Mouse (Mus musculus) liver, postnatal 0 days (tissue): Measurements from ENCODE around the gene Hoxb5. TPM values are rescaled to one million over a fixed set of nuclear protein-coding genes. Genes with fewer than 3 reads are reported as not detected.

Source experiments
- ATAC-seq: fragments of 200-750 bp; cut with Nextera tagmentation; 2 replicates; pipeline ENCODE4 v1.8.0; 2017; ENCODE audit warnings: mild to moderate bottlenecking, moderate library complexity
- DNase-seq: peaks from one replicate; pipeline ENCODE4 v3.0.0-alpha.2; 2016
- H3K27ac ChIP-seq: fragments of 300-500 bp; sonication (generic); 2 replicates; pipeline ENCODE4 v1.5.1; 2014; ENCODE audit warnings: antibody characterized with exemption, moderate library complexity, mild to moderate bottlenecking, low read depth
- H3K27me3 ChIP-seq: fragments of 300-500 bp; sonication (generic); 2 replicates; pipeline ENCODE4 v1.6.1; 2014; ENCODE audit warnings: low read length, control low read depth, mixed read lengths; ENCODE audit not compliant: insufficient read depth
- H3K36me3 ChIP-seq: fragments of 300-500 bp; sonication (generic); replicated peaks from 2 replicates; pipeline ENCODE4 v1.6.1; 2014; ENCODE audit warnings: mild to moderate bottlenecking, control low read depth, low read length, moderate library complexity, mixed read lengths; ENCODE audit not compliant: insufficient read depth
- H3K4me1 ChIP-seq: fragments of 300-500 bp; sonication (generic); 2 replicates; pipeline ENCODE4 v1.6.1; 2014; ENCODE audit warnings: antibody characterized with exemption, mild to moderate bottlenecking, control low read depth; ENCODE audit not compliant: insufficient read depth
- H3K4me2 ChIP-seq: fragments of 300-500 bp; sonication (generic); 2 replicates; pipeline ENCODE4 v1.6.1; 2014; ENCODE audit warnings: low read depth, mild to moderate bottlenecking, low read length, moderate library complexity, mixed read lengths
- H3K4me3 ChIP-seq: fragments of 300-500 bp; sonication (generic); 2 replicates; pipeline ENCODE4 v1.5.1; 2014; ENCODE audit warnings: low read depth, low read length
- H3K9ac ChIP-seq: fragments of 300-500 bp; sonication (generic); replicated peaks from 2 replicates; pipeline ENCODE4 v1.6.1; 2014; ENCODE audit warnings: mild to moderate bottlenecking, moderate library complexity
- H3K9me3 ChIP-seq: fragments of 300-500 bp; sonication (generic); 2 replicates; pipeline ENCODE4 v1.6.1; 2016; ENCODE audit warnings: mild to moderate bottlenecking, control low read depth, low read length, mixed read lengths
- CTCF ChIP-seq: sonication (generic); IDR thresholded peaks from 2 replicates; pipeline ENCODE4 v1.5.1; 2016; ENCODE audit warnings: antibody characterized with exemption, low read depth
- EP300 ChIP-seq: IDR thresholded peaks from 2 replicates; pipeline ENCODE4 v1.6.1; 2016; ENCODE audit warnings: antibody characterized with exemption, low read depth, mild to moderate bottlenecking
- WGBS: fragments of 180-500 bp; shearing (Covaris S2); extraction: QIAGEN DNeasy Blood & Tissue Kit; methylation state at CpG from one replicate; pipeline ENCODE4 v1.1.7; 2014; ENCODE audit not compliant: insufficient replicate concordance; 5-methylcytosine and 5-hydroxymethylcytosine counted together
- polyA plus RNA-seq: library from polyadenylated mRNA; unstranded; fragments of >200 nt; fragmentation: Nextera tagmentation; extraction: Ambion mirVana; gene quantifications from 2 replicates; pipeline ENCODE4 v1.2.1, GENCODE M21; 2015

Gene Hoxb5
- polyA plus RNA-seq, 1 experiment from 2014 or later, result 0.75 TPM

DNA sequence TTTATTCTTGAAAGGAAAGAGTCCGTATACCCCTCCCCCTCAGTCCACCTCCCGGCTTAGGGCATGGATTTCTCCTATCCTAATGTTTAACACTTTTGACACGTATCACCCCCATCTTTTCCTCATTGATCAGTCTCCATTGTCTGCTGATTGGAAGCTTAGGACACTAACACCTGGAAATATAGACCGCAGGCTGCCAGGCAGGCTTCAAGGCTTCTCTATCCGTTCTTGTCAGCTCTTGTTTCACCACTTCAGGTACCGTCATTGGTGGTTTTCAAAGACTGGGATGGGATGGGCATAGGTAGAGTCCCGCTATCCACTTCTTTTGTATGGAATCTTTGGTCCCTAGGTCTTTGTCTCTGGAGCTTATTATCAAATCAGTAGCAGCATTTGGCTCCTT, 24.0 kb downstream of the Hoxb5 start:
- peaks cover 69% of the 10 kb centered on the region for H3K27me3 ChIP-seq
- no peak overlapping the region for H3K27ac ChIP-seq
- no peak overlapping the region for H3K9ac ChIP-seq
- no peak for DNase-seq
- TF ChIP-seq CTCF, result no peak
- no peak for TF ChIP-seq EP300
- H3K36me3 ChIP-seq, result no peaks in the 10 kb centered on the region
- no peak for ATAC-seq
- H3K4me1 ChIP-seq, result no peaks in the 10 kb centered on the region
- H3K4me2 ChIP-seq, result no peak overlapping the region
- H3K9me3 ChIP-seq, result no peaks in the 10 kb centered on the region
- 60% methylated on average over 7 of the region's 7 CpGs for WGBS
- H3K4me3 ChIP-seq, result no peak overlapping the region

DNA sequence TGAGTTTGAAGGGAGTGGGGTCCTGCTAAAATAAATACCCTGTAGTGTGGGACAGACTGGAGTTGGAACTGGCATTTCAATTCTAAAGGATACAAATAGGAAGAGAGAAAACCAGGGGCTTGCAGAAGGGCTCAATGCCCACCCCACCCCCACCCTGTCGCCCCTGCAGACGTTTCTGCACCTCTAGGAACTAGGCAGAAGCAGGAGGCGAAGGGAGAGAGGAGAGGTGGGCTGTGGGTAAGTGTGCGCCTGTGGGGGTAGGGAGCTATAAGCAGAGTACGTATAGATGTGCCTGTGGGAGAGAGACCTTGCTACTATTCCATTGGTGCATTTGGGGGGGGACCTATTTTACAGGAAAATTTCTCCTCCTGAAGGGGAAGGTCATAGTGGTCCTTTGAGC, 24.6 kb downstream of the Hoxb5 start:
- peaks cover 75% of the 10 kb centered on the region for H3K27me3 ChIP-seq
- no peak overlapping the region for H3K9ac ChIP-seq
- TF ChIP-seq CTCF (no peak), EP300 (no peak)
- no peaks in the 10 kb centered on the region for H3K36me3 ChIP-seq
- H3K4me3 ChIP-seq, result no peak overlapping the region
- DNase-seq, result no peak
- no peak overlapping the region for H3K27ac ChIP-seq
- 35% methylated on average over 5 of the region's 5 CpGs for WGBS
- H3K4me2 ChIP-seq, result no peak overlapping the region
- H3K4me1 ChIP-seq, result 0 out of 2 replicates have a peak, but pooled peaks cover 1% of the 10 kb centered on the region
- H3K9me3 ChIP-seq, result no peaks in the 10 kb centered on the region
- ATAC-seq, result no peak

GRCm38 (mm10) chr11:96328605-96329004, 25.5 kb downstream of the Hoxb5 start:
- TF ChIP-seq EP300 (no peak), CTCF (no peak)
- ATAC-seq (no peak), DNase-seq (no peak)
- Histone ChIP-seq H3K4me2 (no peak overlapping the region), H3K4me1 (0 out of 2 replicates have a peak, but pooled peaks cover 3% of the 10 kb centered on the region), H3K27me3 (peaks cover 83% of the 10 kb centered on the region), H3K9ac (no peak overlapping the region), H3K27ac (no peak overlapping the region), H3K36me3 (no peaks in the 10 kb centered on the region), H3K4me3 (no peak overlapping the region), H3K9me3 (no peaks in the 10 kb centered on the region)
- WGBS, result 39% methylated on average over 8 of the region's 8 CpGs

DNA sequence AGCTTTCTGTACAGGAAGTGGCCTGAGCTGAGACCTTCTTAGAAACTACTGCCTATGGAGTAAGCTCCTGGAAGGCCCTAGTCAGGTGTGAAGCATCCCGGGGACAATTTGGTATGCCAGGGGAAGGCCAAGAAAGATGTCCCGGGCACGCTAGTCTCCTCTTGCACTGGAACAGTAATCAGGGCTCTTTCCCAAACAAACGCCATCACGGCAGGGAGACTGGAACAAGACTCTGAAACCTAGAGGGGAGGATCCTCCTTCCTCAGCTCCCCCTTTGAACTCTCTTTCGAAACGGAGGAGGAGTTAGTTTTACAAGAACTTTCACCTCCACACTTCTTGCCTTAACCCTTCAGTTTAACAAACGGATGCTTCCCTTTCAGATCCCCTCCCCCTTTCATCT, 29.0 kb downstream of the Hoxb5 start:
- H3K9me3 ChIP-seq, result no peaks in the 10 kb centered on the region
- no peaks in the 10 kb centered on the region for H3K36me3 ChIP-seq
- no peak overlapping the region for H3K9ac ChIP-seq
- TF ChIP-seq CTCF, result no peak
- TF ChIP-seq EP300, result no peak
- H3K4me1 ChIP-seq, result 0 out of 2 replicates have a peak, but pooled peaks cover 3% of the 10 kb centered on the region
- no peak for DNase-seq
- WGBS, result 11% methylated on average over 8 of the region's 8 CpGs
- no peak for ATAC-seq
- peak overlapping the region; percentile 50 for H3K4me2 ChIP-seq
- no peak overlapping the region for H3K27ac ChIP-seq
- H3K4me3 ChIP-seq, result no peak overlapping the region
- H3K27me3 ChIP-seq, result peaks cover 81% of the 10 kb centered on the region

GRCm38 (mm10) chr11:96332618-96333032, 29.5 kb downstream of the Hoxb5 start:
- Histone ChIP-seq H3K36me3 (no peaks in the 10 kb centered on the region), H3K27ac (peak overlapping the region; percentile 22; the same call in 1 of the 2 replicates), H3K4me2 (peak overlapping the region; percentile 50), H3K9ac (no peak overlapping the region), H3K4me1 (0 out of 2 replicates have a peak, but pooled peaks cover 3% of the 10 kb centered on the region), H3K4me3 (peak overlapping the region; percentile 33), H3K9me3 (no peaks in the 10 kb centered on the region), H3K27me3 (peaks cover 76% of the 10 kb centered on the region)
- 13% methylated on average over 35 of the region's 35 CpGs for WGBS
- TF ChIP-seq EP300 (no peak), CTCF (no peak)
- DNase-seq (no peak), ATAC-seq (no peak)

DNA sequence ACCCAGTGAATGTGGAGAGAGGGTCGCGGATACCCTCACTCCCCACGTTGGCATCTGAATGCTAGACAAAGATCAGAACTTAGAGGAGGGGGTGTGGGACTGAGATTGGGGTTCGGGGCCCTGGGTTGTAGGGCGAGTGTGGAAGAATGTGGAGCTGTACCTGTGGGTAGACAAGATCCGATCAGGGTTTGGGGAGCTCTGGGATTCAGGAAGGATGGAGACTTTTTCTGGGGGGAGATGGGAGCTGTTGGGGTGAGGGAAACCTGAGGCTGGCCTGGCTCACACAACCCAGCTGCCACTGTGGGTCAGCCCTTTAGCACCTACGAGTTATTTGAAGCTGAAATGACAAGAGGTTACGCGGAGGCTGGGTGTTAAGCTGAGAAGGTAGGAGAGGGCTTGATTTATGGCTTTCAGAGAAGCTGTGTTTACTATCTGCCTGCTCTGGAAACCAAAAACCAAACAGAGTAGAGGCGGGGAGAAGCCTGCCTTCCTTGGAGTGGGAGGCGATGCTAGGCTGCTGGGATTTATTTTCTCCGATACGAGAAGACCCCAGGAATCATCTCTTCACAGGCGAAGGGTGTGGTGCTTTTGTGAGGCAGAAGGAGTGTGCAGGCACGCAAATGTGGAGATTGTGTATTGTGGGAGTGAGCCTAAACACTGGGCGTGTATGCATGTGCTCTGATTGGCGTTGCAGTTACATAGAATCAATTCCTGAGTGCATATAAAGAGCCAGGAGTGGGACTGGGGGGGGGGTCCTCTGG, 30.3 kb downstream of the Hoxb5 start:
- Histone ChIP-seq H3K9ac (no peak overlapping the region), H3K27me3 (peaks cover 77% of the 10 kb centered on the region), H3K4me2 (peak overlapping the region; percentile 50), H3K36me3 (no peaks in the 10 kb centered on the region), H3K9me3 (no peaks in the 10 kb centered on the region), H3K4me3 (peak overlapping the region; percentile 33), H3K27ac (no peak overlapping the region), H3K4me1 (0 out of 2 replicates have a peak, but pooled peaks cover 3% of the 10 kb centered on the region)
- no peak for TF ChIP-seq CTCF
- TF ChIP-seq EP300, result no peak
- ATAC-seq (no peak), DNase-seq (no peak)
- WGBS, result 45% methylated on average over 17 of the region's 17 CpGs
